Mouse (Mus musculus): ENCODE data around the gene Reln. TPM values are rescaled to one million over a fixed set of nuclear protein-coding genes. Genes with fewer than 3 reads are reported as not detected.

Gene Reln
- total RNA-seq, 2 experiments from 2014 or later: 46.9 to 52.6 TPM

- no peak for DNase-seq (ENCODE audit: extremely low spot score in 1 of 2, low spot score in 1 of 2)
These were observed 33.5 kb downstream of the Reln start for GRCm38 (mm10) chr5:22311046-22311445.

- no peak for DNase-seq (ENCODE audit: extremely low spot score in 1 of 2, low spot score in 1 of 2)
These were observed 35.5 kb downstream of the Reln start for GRCm38 (mm10) chr5:22309001-22309400.

- DNase-seq (ENCODE audit: extremely low spot score in 1 of 2, low spot score in 1 of 2): no peak
These were observed 36.6 kb downstream of the Reln start for GRCm38 (mm10) chr5:22307853-22308252.

- no peak for DNase-seq (ENCODE audit: extremely low spot score in 1 of 2, low spot score in 1 of 2)
These were observed 37.4 kb downstream of the Reln start for GRCm38 (mm10) chr5:22307072-22307471.

- DNase-seq (ENCODE audit: extremely low spot score in 1 of 2, low spot score in 1 of 2): no peak
These were observed 40.8 kb downstream of the Reln start for GRCm38 (mm10) chr5:22303709-22304108.

GRCm38 (mm10) chr5:22302309-22302708, 42.2 kb downstream of the Reln start:
- DNase-seq (ENCODE audit: extremely low spot score in 1 of 2, low spot score in 1 of 2): no peak

GRCm38 (mm10) chr5:22300788-22301187, 43.7 kb downstream of the Reln start:
- DNase-seq (ENCODE audit: extremely low spot score in 1 of 2, low spot score in 1 of 2): no peak

- no peak for DNase-seq (ENCODE audit: extremely low spot score in 1 of 2, low spot score in 1 of 2)
These were observed 44.5 kb downstream of the Reln start for GRCm38 (mm10) chr5:22300046-22300445.

- no peak for DNase-seq (ENCODE audit: extremely low spot score in 1 of 2, low spot score in 1 of 2)
These were observed 49.3 kb downstream of the Reln start for GRCm38 (mm10) chr5:22295161-22295560.

- no peak for DNase-seq (ENCODE audit: extremely low spot score in 1 of 2, low spot score in 1 of 2)
These were observed 53.1 kb downstream of the Reln start for GRCm38 (mm10) chr5:22291409-22291808.

- no peak for DNase-seq (ENCODE audit: extremely low spot score in 1 of 2, low spot score in 1 of 2)
These were observed 59.1 kb downstream of the Reln start for GRCm38 (mm10) chr5:22285396-22285795.

GRCm38 (mm10) chr5:22282141-22282665, 62.3 kb downstream of the Reln start:
- no peak for DNase-seq (ENCODE audit: extremely low spot score in 1 of 2, low spot score in 1 of 2)

GRCm38 (mm10) chr5:22280534-22281164, 63.9 kb downstream of the Reln start:
- no peak for DNase-seq (ENCODE audit: extremely low spot score in 1 of 2, low spot score in 1 of 2)

GRCm38 (mm10) chr5:22279201-22279600, 65.3 kb downstream of the Reln start:
- no peak for DNase-seq (ENCODE audit: extremely low spot score in 1 of 2, low spot score in 1 of 2)

- no peak for DNase-seq (ENCODE audit: extremely low spot score in 1 of 2, low spot score in 1 of 2)
These were observed 70.4 kb downstream of the Reln start for GRCm38 (mm10) chr5:22274134-22274533.

GRCm38 (mm10) chr5:22266489-22267301, 77.8 kb downstream of the Reln start:
- DNase-seq (ENCODE audit: extremely low spot score in 1 of 2, low spot score in 1 of 2): no peak

GRCm38 (mm10) chr5:22262351-22262765, 82.1 kb downstream of the Reln start:
- DNase-seq (ENCODE audit: extremely low spot score in 1 of 2, low spot score in 1 of 2): no peak

GRCm38 (mm10) chr5:22255346-22255745, 89.2 kb downstream of the Reln start:
- DNase-seq (ENCODE audit: extremely low spot score in 1 of 2, low spot score in 1 of 2): no peak

GRCm38 (mm10) chr5:22253910-22254309, 90.6 kb downstream of the Reln start:
- DNase-seq (ENCODE audit: extremely low spot score in 1 of 2, low spot score in 1 of 2): no peak

GRCm38 (mm10) chr5:22253318-22253717, 91.2 kb downstream of the Reln start:
- no peak for DNase-seq (ENCODE audit: extremely low spot score in 1 of 2, low spot score in 1 of 2)

- no peak for DNase-seq (ENCODE audit: extremely low spot score in 1 of 2, low spot score in 1 of 2)
These were observed 96.7 kb downstream of the Reln start for GRCm38 (mm10) chr5:22247850-22248249.

- DNase-seq (ENCODE audit: extremely low spot score in 1 of 2, low spot score in 1 of 2): no peak
These were observed 99.4 kb downstream of the Reln start for GRCm38 (mm10) chr5:22245056-22245455.
